Comparison of ENCODE assay signal across 24 mouse cellular contexts in the genomic region with DNA sequence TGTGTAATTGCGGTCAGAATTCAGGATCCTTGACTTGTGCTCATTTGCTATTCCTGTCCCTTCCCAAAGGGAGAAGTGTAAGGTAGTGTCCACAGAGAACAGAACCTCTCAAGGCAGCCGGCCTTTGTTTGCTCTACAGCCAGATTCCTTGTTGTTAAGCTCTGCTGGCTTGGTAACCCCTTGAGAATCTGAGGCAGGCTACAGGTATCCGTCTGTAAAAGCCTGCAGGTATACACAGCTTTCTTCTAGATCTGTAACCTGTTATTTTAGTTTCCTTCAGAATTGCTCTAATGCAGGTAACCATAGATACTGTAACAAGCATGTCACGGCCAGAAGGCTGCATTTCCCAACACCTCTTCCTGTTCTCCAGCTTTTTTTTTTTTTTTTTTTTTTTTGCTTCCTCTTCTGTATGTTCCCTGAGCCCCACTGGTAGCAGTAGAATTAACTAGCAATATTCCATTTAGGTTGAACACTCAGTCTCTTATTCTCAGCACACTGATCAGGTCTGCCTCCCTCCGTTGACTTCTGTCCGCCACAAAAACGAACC.
DNase-seq lines count a peak whose midpoint lies in the region; ATAC-seq lines count a peak whose summit lies in the region.
"Had no signal": no experiment of that assay in that cellular context is flagged by ENCODE, and none has a peak within 500 bp of the region (broad histone marks: within the 10 kb centered on the region; RNA-seq: fewer than 3 reads in every experiment).

No protein-coding gene starts in this region.

- no peak overlapping the region for H3K9ac ChIP-seq in lung, embryonic 16.5 days (ENCODE audit: low read length)
- H3K9ac ChIP-seq: embryonic facial prominence, embryonic 13.5 days; embryonic facial prominence, embryonic 15.5 days; forebrain, embryonic 12.5 days had no signal

- peak; percentile 36; the same call in 1 of the 2 replicates for ATAC-seq in lung, embryonic 16.5 days (ENCODE audit: low read depth)
- peak; percentile 84 for ATAC-seq in granulocyte monocyte progenitor cell, adult 5-6 weeks (replicated peaks; ENCODE audit: poor library complexity, severe bottlenecking)
- ATAC-seq in megakaryocyte, adult 5-6 weeks (ENCODE audit: poor library complexity, severe bottlenecking), result peak; percentile 75; the same call in 1 of the 2 replicates
- no peak for ATAC-seq in inflammation-experienced regulatory T-cells, adult 6 months
- ATAC-seq: forebrain, embryonic 14.5 days had no signal

- H3K27ac ChIP-seq in lung, embryonic 16.5 days (ENCODE audit: low read length), result no peak overlapping the region
- H3K27ac ChIP-seq: embryonic facial prominence, embryonic 13.5 days; embryonic facial prominence, embryonic 15.5 days; forebrain, embryonic 10.5 days; forebrain, embryonic 12.5 days had no signal

- H3K4me1 ChIP-seq in lung, embryonic 16.5 days (replicated peaks; ENCODE audit: control insufficient read depth, insufficient read depth, low read length), result no peaks in the 10 kb centered on the region
- H3K4me1 ChIP-seq: embryonic facial prominence, embryonic 13.5 days; embryonic facial prominence, embryonic 15.5 days; forebrain, embryonic 10.5 days; forebrain, embryonic 12.5 days had no signal

- no peaks in the 10 kb centered on the region; the same call in 1 of the 2 replicates for H3K36me3 ChIP-seq in lung, embryonic 16.5 days (ENCODE audit: control insufficient read depth, insufficient read depth, low read length)
- H3K36me3 ChIP-seq: forebrain, embryonic 12.5 days had no signal

- WGBS in lung, embryonic 16.5 days, result 73% methylated on average over 7 of the region's 7 CpGs

- H3K27me3 ChIP-seq in lung, embryonic 16.5 days (ENCODE audit: control insufficient read depth, insufficient read depth, low read depth, low read length), result no peaks in the 10 kb centered on the region
- H3K27me3 ChIP-seq: embryonic facial prominence, embryonic 13.5 days; embryonic facial prominence, embryonic 15.5 days; forebrain, embryonic 12.5 days had no signal

- no peak overlapping the region for H3K4me3 ChIP-seq in lung, embryonic 16.5 days (ENCODE audit: low read length)
- H3K4me3 ChIP-seq: embryonic facial prominence, embryonic 13.5 days; embryonic facial prominence, embryonic 15.5 days; erythroblast, embryonic 14.5 days; forebrain, embryonic 10.5 days; forebrain, embryonic 12.5 days had no signal

- DNase-seq in lung, postnatal 14 days, result no peak
- peak; percentile 16 for DNase-seq in lung, postnatal 25 days (ENCODE audit: low spot score)
- DNase-seq in lung, postnatal 4 days, result no peak
- DNase-seq in left cerebral cortex, adult 18-20 months (ENCODE audit: low spot score in 2 of 2), result no peak
- DNase-seq: adrenal gland, adult 2 months; adrenal gland, postnatal 10 days; adrenal gland, postnatal 25 days; cerebellum, adult 11 months; cerebellum, adult 18-20 months; cerebellum, adult 8-10 months; cerebellum, adult 9-11 months; cerebellum, postnatal 14 days; cerebellum, postnatal 36 days; embryo, embryonic 11 days had no signal

- H3K9me3 ChIP-seq in lung, embryonic 16.5 days (ENCODE audit: control insufficient read depth, low read length), result no peaks in the 10 kb centered on the region
- H3K9me3 ChIP-seq: embryonic facial prominence, embryonic 13.5 days; embryonic facial prominence, embryonic 15.5 days; forebrain, embryonic 10.5 days; forebrain, embryonic 12.5 days had no signal

- H3K4me2 ChIP-seq in lung, embryonic 16.5 days (ENCODE audit: low read depth, low read length), result no peak overlapping the region
- H3K4me2 ChIP-seq: embryonic facial prominence, embryonic 13.5 days; embryonic facial prominence, embryonic 15.5 days; forebrain, embryonic 12.5 days had no signal
